Mouse (Mus musculus): ENCODE measurements around the gene Rhoj. TPM values are rescaled to one million over a fixed set of nuclear protein-coding genes. Genes with fewer than 3 reads are reported as not detected.

Rhoj gene
- polyA plus RNA-seq, 1 experiment from 2014 or later, result 19.7 TPM

- H3K27ac ChIP-seq (replicated peaks; ENCODE audit: low read depth, low read length), result no peak overlapping the region
- no peaks in the 10 kb centered on the region for H3K9me3 ChIP-seq (ENCODE audit: control insufficient read depth, low read length)
- no peaks in the 10 kb centered on the region for H3K36me3 ChIP-seq (ENCODE audit: control insufficient read depth, insufficient read depth, low read length)
- H3K27me3 ChIP-seq (ENCODE audit: control insufficient read depth, insufficient read depth, low read length), result no peaks in the 10 kb centered on the region
- WGBS, result 75% methylated on average over 5 of the region's 5 CpGs
- no peak overlapping the region for H3K4me2 ChIP-seq (ENCODE audit: low read length)
- no peak overlapping the region for H3K4me3 ChIP-seq (replicated peaks; ENCODE audit: low read depth, low read length)
- DNase-seq (no peak), ATAC-seq (ENCODE audit: low FRiP score, low TSS enrichment) (no peak)
- H3K4me1 ChIP-seq (ENCODE audit: control insufficient read depth, insufficient read depth, low read length), result no peaks in the 10 kb centered on the region
- no peak overlapping the region for H3K9ac ChIP-seq (replicated peaks; ENCODE audit: low read length)
Observed at GRCm38 (mm10) chr12:75368527-75368926, 60.4 kb downstream of the Rhoj start.

DNA sequence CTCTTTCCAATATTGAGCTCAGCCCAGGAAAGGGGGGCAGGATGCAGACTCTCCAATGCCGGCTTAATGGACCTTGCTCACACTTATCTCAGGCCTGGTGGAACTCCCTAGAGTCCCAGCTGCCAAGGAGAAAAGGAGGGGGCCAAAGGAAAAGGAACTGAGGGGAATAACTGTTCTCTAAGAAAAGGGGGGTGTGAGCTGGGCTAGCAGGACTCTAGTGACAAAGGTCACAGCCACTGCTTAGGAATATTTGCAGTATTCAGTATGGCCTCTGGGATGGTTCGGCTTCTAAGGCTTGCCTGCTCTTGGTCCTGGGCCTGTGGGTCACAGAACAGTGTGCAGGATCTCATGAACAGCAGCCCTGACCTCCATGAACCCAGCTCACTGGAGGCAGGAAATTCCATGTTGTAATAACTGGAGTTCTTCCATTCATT is 61.3 kb downstream of the Rhoj start:
- no peak overlapping the region for H3K27ac ChIP-seq (replicated peaks; ENCODE audit: low read depth, low read length)
- no peaks in the 10 kb centered on the region for H3K27me3 ChIP-seq (ENCODE audit: control insufficient read depth, insufficient read depth, low read length)
- WGBS, result 88% methylated on average over 2 of the region's 2 CpGs
- H3K9me3 ChIP-seq (ENCODE audit: control insufficient read depth, low read length), result no peaks in the 10 kb centered on the region
- ATAC-seq (ENCODE audit: low FRiP score, low TSS enrichment) (no peak), DNase-seq (no peak)
- H3K4me2 ChIP-seq (ENCODE audit: low read length), result no peak overlapping the region
- H3K9ac ChIP-seq (replicated peaks; ENCODE audit: low read length), result no peak overlapping the region
- H3K4me1 ChIP-seq (ENCODE audit: control insufficient read depth, insufficient read depth, low read length), result no peaks in the 10 kb centered on the region
- no peaks in the 10 kb centered on the region for H3K36me3 ChIP-seq (ENCODE audit: control insufficient read depth, insufficient read depth, low read length)
- H3K4me3 ChIP-seq (replicated peaks; ENCODE audit: low read depth, low read length), result no peak overlapping the region

- no peak overlapping the region for H3K4me3 ChIP-seq (replicated peaks; ENCODE audit: low read depth, low read length)
- no peak overlapping the region for H3K4me2 ChIP-seq (ENCODE audit: low read length)
- no peaks in the 10 kb centered on the region for H3K4me1 ChIP-seq (ENCODE audit: control insufficient read depth, insufficient read depth, low read length)
- no peak for ATAC-seq (ENCODE audit: low FRiP score, low TSS enrichment)
- no peaks in the 10 kb centered on the region for H3K9me3 ChIP-seq (ENCODE audit: control insufficient read depth, low read length)
- H3K27me3 ChIP-seq (ENCODE audit: control insufficient read depth, insufficient read depth, low read length), result no peaks in the 10 kb centered on the region
- H3K27ac ChIP-seq (replicated peaks; ENCODE audit: low read depth, low read length), result no peak overlapping the region
- 96% methylated on average over 10 of the region's 10 CpGs for WGBS
- no peak for DNase-seq
- no peak overlapping the region for H3K9ac ChIP-seq (replicated peaks; ENCODE audit: low read length)
- no peaks in the 10 kb centered on the region for H3K36me3 ChIP-seq (ENCODE audit: control insufficient read depth, insufficient read depth, low read length)
Observed at GRCm38 (mm10) chr12:75374437-75374836, 66.3 kb downstream of the Rhoj start.

DNA sequence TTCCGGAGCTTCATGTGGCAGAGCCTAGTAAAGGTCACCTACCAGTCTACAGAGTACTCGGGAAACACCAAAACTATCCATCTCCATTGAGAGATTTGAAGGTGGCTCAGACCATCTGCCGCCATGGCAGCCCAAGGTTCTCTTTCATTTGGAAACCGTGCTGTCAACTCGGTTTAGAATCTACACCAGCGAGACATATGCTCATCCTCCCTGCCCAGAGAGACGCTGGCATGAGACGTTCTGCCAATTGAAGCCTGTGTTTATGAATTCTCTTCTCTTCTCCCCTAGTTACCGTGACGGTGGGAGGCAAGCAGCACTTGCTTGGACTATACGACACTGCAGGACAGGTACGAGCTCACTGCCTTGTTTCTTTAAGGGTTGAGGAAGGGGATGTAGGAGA is 66.9 kb downstream of the Rhoj start:
- ATAC-seq (ENCODE audit: low FRiP score, low TSS enrichment) (no peak), DNase-seq (no peak)
- no peak overlapping the region for H3K27ac ChIP-seq (replicated peaks; ENCODE audit: low read depth, low read length)
- H3K9me3 ChIP-seq (ENCODE audit: control insufficient read depth, low read length), result no peaks in the 10 kb centered on the region
- no peak overlapping the region for H3K4me2 ChIP-seq (ENCODE audit: low read length)
- H3K9ac ChIP-seq (replicated peaks; ENCODE audit: low read length), result no peak overlapping the region
- H3K36me3 ChIP-seq (ENCODE audit: control insufficient read depth, insufficient read depth, low read length), result no peaks in the 10 kb centered on the region
- WGBS, result 86% methylated on average over 12 of the region's 12 CpGs
- H3K4me3 ChIP-seq (replicated peaks; ENCODE audit: low read depth, low read length), result no peak overlapping the region
- H3K4me1 ChIP-seq (ENCODE audit: control insufficient read depth, insufficient read depth, low read length), result no peaks in the 10 kb centered on the region
- no peaks in the 10 kb centered on the region for H3K27me3 ChIP-seq (ENCODE audit: control insufficient read depth, insufficient read depth, low read length)

GRCm38 (mm10) chr12:75376126-75376525 is 68.0 kb downstream of the Rhoj start:
- H3K9me3 ChIP-seq (ENCODE audit: control insufficient read depth, low read length), result no peaks in the 10 kb centered on the region
- no peak overlapping the region for H3K4me3 ChIP-seq (replicated peaks; ENCODE audit: low read depth, low read length)
- DNase-seq, result no peak
- no peak for ATAC-seq (ENCODE audit: low FRiP score, low TSS enrichment)
- no peak overlapping the region for H3K4me2 ChIP-seq (ENCODE audit: low read length)
- H3K27ac ChIP-seq (replicated peaks; ENCODE audit: low read depth, low read length), result no peak overlapping the region
- 84% methylated on average over 6 of the region's 6 CpGs for WGBS
- H3K27me3 ChIP-seq (ENCODE audit: control insufficient read depth, insufficient read depth, low read length), result no peaks in the 10 kb centered on the region
- no peaks in the 10 kb centered on the region for H3K4me1 ChIP-seq (ENCODE audit: control insufficient read depth, insufficient read depth, low read length)
- H3K9ac ChIP-seq (replicated peaks; ENCODE audit: low read length), result no peak overlapping the region
- H3K36me3 ChIP-seq (ENCODE audit: control insufficient read depth, insufficient read depth, low read length), result no peaks in the 10 kb centered on the region

DNA sequence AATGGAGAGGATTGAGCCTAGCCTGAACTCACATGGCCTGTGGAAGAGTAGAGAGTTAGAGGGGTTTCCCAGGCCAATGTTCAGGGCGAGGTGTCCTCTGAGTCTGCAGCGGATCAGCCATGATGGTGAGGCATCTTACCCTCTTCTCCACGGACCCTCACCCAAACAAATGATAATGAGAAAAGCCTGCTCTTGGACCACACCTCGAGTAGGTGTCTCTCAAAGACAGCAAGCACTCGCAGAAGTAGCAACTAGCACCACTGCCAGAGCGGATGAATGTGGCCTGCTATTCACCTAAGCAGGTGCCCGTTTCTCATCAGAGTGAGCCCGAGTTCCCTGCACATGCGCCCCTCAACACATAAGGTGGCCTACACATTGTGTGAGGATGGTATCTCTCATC is 78.6 kb downstream of the Rhoj start:
- 90% methylated on average over 9 of the region's 9 CpGs for WGBS
- Histone ChIP-seq H3K4me2 (ENCODE audit: low read length) (no peak overlapping the region), H3K27me3 (ENCODE audit: control insufficient read depth, insufficient read depth, low read length) (no peaks in the 10 kb centered on the region)

GRCm38 (mm10) chr12:75387156-75387555 is 79.0 kb downstream of the Rhoj start:
- no peaks in the 10 kb centered on the region for H3K9me3 ChIP-seq (ENCODE audit: control insufficient read depth, low read length)
- no peaks in the 10 kb centered on the region for H3K36me3 ChIP-seq (ENCODE audit: control insufficient read depth, insufficient read depth, low read length)
- H3K4me3 ChIP-seq (replicated peaks; ENCODE audit: low read depth, low read length), result no peak overlapping the region
- 92% methylated on average over 8 of the region's 8 CpGs for WGBS
- no peak overlapping the region for H3K4me2 ChIP-seq (ENCODE audit: low read length)
- H3K4me1 ChIP-seq (ENCODE audit: control insufficient read depth, insufficient read depth, low read length), result no peaks in the 10 kb centered on the region
- H3K9ac ChIP-seq (replicated peaks; ENCODE audit: low read length), result no peak overlapping the region
- DNase-seq (no peak), ATAC-seq (ENCODE audit: low FRiP score, low TSS enrichment) (no peak)
- no peak overlapping the region for H3K27ac ChIP-seq (replicated peaks; ENCODE audit: low read depth, low read length)
- no peaks in the 10 kb centered on the region for H3K27me3 ChIP-seq (ENCODE audit: control insufficient read depth, insufficient read depth, low read length)

More for the DNA sequence above, 78.6 kb downstream of the Rhoj start:
- no peak for DNase-seq
- H3K9me3 ChIP-seq (ENCODE audit: control insufficient read depth, low read length), result no peaks in the 10 kb centered on the region
- no peaks in the 10 kb centered on the region for H3K36me3 ChIP-seq (ENCODE audit: control insufficient read depth, insufficient read depth, low read length)
- H3K9ac ChIP-seq (replicated peaks; ENCODE audit: low read length), result no peak overlapping the region
- H3K4me1 ChIP-seq (ENCODE audit: control insufficient read depth, insufficient read depth, low read length), result no peaks in the 10 kb centered on the region
- no peak for ATAC-seq (ENCODE audit: low FRiP score, low TSS enrichment)
- H3K27ac ChIP-seq (replicated peaks; ENCODE audit: low read depth, low read length), result no peak overlapping the region
- no peak overlapping the region for H3K4me3 ChIP-seq (replicated peaks; ENCODE audit: low read depth, low read length)

GRCm38 (mm10) chr12:75387846-75388245 is 79.7 kb downstream of the Rhoj start:
- DNase-seq (no peak), ATAC-seq (ENCODE audit: low FRiP score, low TSS enrichment) (no peak)
- WGBS, result 92% methylated on average over 15 of the region's 15 CpGs

DNA sequence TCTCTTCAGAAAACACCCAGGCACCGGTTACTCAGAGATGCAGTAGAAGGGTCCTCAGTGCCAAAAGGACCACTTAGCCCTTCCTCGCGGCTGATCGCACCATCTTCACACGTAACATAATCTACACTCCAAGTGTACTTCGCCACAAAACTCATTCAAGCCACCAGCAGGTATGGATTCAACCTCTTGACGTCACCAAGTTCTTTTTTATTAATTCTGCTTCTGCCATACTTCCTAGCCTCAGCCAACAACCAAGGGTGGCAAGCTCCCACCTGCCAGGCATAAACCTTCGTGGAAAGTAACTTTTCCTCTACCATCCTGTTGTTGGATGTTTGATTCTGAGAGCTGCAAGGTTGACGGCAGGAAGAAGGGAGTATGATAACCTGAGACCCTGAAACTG is 80.4 kb downstream of the Rhoj start:
- H3K9me3 ChIP-seq (ENCODE audit: control insufficient read depth, low read length), result no peaks in the 10 kb centered on the region
- no peaks in the 10 kb centered on the region for H3K27me3 ChIP-seq (ENCODE audit: control insufficient read depth, insufficient read depth, low read length)
- DNase-seq (no peak), ATAC-seq (ENCODE audit: low FRiP score, low TSS enrichment) (no peak)
- no peak overlapping the region for H3K27ac ChIP-seq (replicated peaks; ENCODE audit: low read depth, low read length)
- no peaks in the 10 kb centered on the region for H3K36me3 ChIP-seq (ENCODE audit: control insufficient read depth, insufficient read depth, low read length)
- no peak overlapping the region for H3K4me3 ChIP-seq (replicated peaks; ENCODE audit: low read depth, low read length)
- H3K4me2 ChIP-seq (ENCODE audit: low read length), result no peak overlapping the region
- no peaks in the 10 kb centered on the region for H3K4me1 ChIP-seq (ENCODE audit: control insufficient read depth, insufficient read depth, low read length)
- no peak overlapping the region for H3K9ac ChIP-seq (replicated peaks; ENCODE audit: low read length)
- WGBS, result 95% methylated on average over 9 of the region's 9 CpGs

More at GRCm38 (mm10) chr12:75387846-75388245, 79.7 kb downstream of the Rhoj start:
- Histone ChIP-seq H3K27me3 (ENCODE audit: control insufficient read depth, insufficient read depth, low read length) (no peaks in the 10 kb centered on the region), H3K9ac (replicated peaks; ENCODE audit: low read length) (no peak overlapping the region), H3K27ac (replicated peaks; ENCODE audit: low read depth, low read length) (no peak overlapping the region), H3K4me1 (ENCODE audit: control insufficient read depth, insufficient read depth, low read length) (no peaks in the 10 kb centered on the region), H3K4me2 (ENCODE audit: low read length) (no peak overlapping the region), H3K9me3 (ENCODE audit: control insufficient read depth, low read length) (no peaks in the 10 kb centered on the region), H3K4me3 (replicated peaks; ENCODE audit: low read depth, low read length) (no peak overlapping the region), H3K36me3 (ENCODE audit: control insufficient read depth, insufficient read depth, low read length) (no peaks in the 10 kb centered on the region)

Measured in midbrain, embryonic 14.5 days (tissue).